Mouse (Mus musculus): ENCODE measurements around the gene Supt7l. TPM values are rescaled to one million over a fixed set of nuclear protein-coding genes. Genes with fewer than 3 reads are reported as not detected.

Gene Supt7l
- total RNA-seq, 1 experiment from 2014 or later = 29.2 TPM

DNA sequence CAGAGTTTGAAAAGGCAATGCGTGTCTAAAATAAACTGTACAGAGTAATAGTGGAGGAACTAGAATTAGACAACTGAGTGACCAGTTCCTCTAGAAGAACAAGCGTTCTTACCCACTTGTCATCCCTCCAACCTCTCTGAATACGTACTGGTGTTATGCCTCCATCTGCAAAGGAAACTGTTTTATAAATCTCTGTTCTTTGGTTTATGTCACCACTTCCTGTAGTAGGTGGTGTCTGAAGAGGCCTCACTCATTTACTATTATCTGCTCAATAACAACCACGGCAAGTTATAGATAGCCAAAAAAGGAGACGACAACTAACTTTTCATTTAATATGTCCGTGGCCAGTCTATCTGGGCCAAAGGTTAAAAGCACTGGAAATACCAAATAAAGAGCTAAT is 7.1 kb downstream of the Supt7l start:
- no peak for ATAC-seq (replicated peaks in 1 of 2; ENCODE audit: insufficient read depth in 1 of 2, low FRiP score in 2 of 2, low TSS enrichment in 1 of 2, low read depth in 1 of 2, poor library complexity in 2 of 2, severe bottlenecking in 2 of 2)

DNA sequence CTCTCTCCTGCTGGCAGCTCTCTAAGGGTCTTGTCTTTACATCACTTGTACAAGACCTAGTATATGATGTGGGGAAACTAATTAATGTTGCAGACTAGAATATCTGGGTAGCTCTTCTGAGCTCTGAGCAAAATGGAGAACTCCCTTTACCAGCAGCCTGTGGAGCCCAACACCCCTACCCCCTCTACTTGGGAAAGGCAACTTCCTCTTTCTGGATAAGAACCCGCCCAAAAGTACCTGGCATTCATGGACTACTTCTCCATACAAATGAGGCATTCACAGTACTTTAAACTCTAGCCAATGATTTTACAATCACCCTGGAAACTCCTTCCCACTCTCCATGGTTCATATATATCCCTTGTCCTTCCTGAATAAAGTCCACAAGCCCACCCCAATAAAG is 15.1 kb downstream of the Supt7l start:
- ATAC-seq (replicated peaks in 1 of 2; ENCODE audit: insufficient read depth in 1 of 2, low FRiP score in 2 of 2, low TSS enrichment in 1 of 2, low read depth in 1 of 2, poor library complexity in 2 of 2, severe bottlenecking in 2 of 2) = peak; percentile 77 to 80

DNA sequence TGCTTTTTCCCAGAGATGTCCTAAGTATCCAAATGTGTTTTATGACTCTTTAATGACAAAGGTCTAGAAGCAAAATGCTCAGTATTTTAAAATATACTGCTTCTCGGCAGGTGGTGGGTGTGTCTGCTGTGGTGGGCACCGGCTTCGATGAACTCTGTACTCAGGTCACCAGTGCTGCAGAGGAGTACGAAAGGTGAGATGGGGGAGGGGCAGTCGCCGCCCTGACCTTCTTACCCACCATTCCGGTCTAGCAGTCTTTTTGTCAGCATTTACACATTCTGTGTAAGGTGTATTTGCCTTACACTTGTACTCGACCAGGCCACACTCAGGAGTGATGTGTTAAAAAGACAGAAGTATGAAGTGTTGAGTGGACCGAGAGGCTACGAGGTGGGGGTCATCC is 22.8 kb downstream of the Supt7l start:
- no peak for ATAC-seq (replicated peaks in 1 of 2; ENCODE audit: insufficient read depth in 1 of 2, low FRiP score in 2 of 2, low TSS enrichment in 1 of 2, low read depth in 1 of 2, poor library complexity in 2 of 2, severe bottlenecking in 2 of 2)

- peak; percentile 100 for ATAC-seq (replicated peaks in 1 of 2; ENCODE audit: insufficient read depth in 1 of 2, low FRiP score in 2 of 2, low TSS enrichment in 1 of 2, low read depth in 1 of 2, poor library complexity in 2 of 2, severe bottlenecking in 2 of 2)
Measured at GRCm38 (mm10) chr5:31494513-31495297, 32.9 kb downstream of the Supt7l start, which contains the start of gene Gpn1. Gene Gpn1 (plus strand): TSS chr5:31494741.

DNA sequence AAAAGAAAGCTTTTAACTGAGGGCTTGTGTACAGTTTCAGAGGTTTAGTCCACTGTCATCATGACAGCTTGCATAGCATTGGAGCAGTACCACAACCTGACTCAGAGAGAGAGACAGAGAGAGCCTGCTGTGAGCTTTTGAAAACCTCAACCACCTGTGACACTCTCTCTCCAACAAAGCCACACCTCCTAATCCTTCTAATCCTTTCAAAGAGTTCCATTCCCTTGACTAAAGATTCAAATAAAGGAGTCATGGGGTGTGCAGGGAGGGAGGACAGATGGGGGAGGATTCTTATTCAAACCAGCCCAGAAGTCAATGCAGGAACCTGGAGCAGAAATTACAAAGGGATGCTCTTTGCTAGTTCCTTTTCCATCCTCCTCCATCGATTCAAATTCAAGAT is 35.6 kb downstream of the Supt7l start:
- no peak for ATAC-seq (replicated peaks in 1 of 2; ENCODE audit: insufficient read depth in 1 of 2, low FRiP score in 2 of 2, low TSS enrichment in 1 of 2, low read depth in 1 of 2, poor library complexity in 2 of 2, severe bottlenecking in 2 of 2)

DNA sequence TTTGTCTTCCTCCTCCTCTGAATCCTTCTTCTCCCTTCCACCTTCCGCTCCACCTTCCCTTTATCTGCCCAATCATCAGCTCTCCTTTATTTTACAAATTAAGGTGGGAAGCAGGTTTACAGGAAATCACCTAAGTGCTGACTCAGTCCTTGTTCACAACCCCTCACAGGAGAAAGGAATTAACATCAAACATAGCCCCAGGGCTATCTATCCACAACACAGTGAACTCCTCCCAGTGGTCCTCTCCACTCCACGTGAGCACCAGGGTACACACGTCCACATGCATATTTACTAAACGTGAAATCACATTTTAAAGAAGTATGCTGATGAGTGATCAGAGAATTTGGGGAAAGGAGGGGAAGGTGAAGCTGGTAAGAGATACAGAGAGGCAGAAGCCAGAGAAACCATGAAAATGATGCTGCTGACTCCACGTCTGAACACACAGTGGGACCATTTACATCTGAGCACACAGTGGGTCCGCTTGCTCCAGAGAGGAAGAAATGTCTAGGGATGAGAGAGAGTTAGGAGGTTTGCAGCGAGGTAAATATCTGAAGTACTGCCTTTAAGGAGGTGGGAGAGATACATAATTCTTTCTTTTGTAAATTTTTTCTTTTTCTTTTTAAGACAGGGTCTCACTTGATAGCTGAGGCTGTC is 38.4 kb downstream of the Supt7l start:
- ATAC-seq (replicated peaks in 1 of 2; ENCODE audit: insufficient read depth in 1 of 2, low FRiP score in 2 of 2, low TSS enrichment in 1 of 2, low read depth in 1 of 2, poor library complexity in 2 of 2, severe bottlenecking in 2 of 2) = no peak

DNA sequence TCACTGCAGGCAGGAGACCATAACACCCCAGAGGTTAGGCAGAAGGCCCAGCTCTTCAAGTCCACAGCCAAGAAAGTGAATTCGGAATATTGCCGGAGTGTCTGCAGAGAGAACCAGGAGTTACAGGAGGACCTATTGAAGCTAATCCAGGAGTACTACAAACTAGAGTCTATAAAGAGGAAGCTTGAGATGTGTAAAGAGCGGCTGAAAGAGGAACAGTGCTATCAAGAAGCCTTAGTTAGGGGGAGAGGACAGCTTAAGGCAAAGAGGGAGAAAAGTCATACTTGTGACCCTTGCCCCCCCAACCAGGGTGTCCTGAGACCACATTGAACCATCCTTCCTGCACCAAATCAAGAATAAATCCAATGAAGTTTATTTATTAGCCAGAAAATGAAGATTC is 39.7 kb downstream of the Supt7l start:
- ATAC-seq (replicated peaks in 1 of 2; ENCODE audit: insufficient read depth in 1 of 2, low FRiP score in 2 of 2, low TSS enrichment in 1 of 2, low read depth in 1 of 2, poor library complexity in 2 of 2, severe bottlenecking in 2 of 2) = peak in 1 of 2 experiments; percentile 42; a peak in 1 of 4 replicates

DNA sequence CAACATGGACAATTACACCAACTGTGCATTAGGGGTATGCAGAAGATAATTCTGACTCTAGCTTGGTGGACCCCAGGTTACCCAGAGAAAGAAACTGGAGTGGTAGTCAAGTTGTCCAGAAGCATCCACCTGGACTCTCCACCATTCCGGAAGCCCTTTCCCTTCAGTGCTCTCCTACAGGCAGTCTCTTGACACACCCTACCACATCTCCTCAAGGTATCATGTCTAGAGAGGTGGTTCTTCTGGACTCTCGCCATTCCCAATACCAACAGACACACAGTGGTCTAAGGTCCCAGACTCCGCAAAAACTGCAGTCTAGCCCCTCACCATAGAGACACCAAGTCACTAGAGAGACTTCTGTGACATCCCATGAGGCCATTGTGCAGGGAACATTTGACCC is 42.2 kb downstream of the Supt7l start, which contains the start of gene 4930548H24Rik:
Gene 4930548H24Rik (plus strand): TSS at position 301 of the 400 bp plus-strand sequence.
- no peak for ATAC-seq (replicated peaks in 1 of 2; ENCODE audit: insufficient read depth in 1 of 2, low FRiP score in 2 of 2, low TSS enrichment in 1 of 2, low read depth in 1 of 2, poor library complexity in 2 of 2, severe bottlenecking in 2 of 2)

GRCm38 (mm10) chr5:31480536-31480935 is 47.1 kb downstream of the Supt7l start:
- no peak for ATAC-seq (replicated peaks in 1 of 2; ENCODE audit: insufficient read depth in 1 of 2, low FRiP score in 2 of 2, low TSS enrichment in 1 of 2, low read depth in 1 of 2, poor library complexity in 2 of 2, severe bottlenecking in 2 of 2)

DNA sequence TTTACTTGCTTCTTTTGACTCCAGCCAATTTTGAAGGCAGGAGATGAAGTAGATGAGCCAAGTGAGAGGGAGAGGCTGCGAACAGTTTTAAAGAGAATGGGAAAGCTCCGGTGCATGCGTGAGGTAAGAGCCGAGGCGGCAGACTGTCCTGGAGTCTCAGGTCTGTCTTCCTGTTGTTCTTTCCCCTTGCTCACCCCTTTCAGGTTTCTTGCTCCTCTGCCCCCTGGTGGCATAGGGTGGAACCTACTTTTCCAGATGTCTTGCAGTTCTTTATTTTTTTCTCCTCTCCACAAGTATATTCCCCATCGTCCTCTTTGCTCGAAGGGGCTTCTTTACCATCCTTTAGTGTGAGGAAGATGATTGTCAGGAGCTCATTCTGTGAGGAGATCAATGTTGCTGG is 57.3 kb downstream of the Supt7l start:
- ATAC-seq (replicated peaks in 1 of 2; ENCODE audit: insufficient read depth in 1 of 2, low FRiP score in 2 of 2, low TSS enrichment in 1 of 2, low read depth in 1 of 2, poor library complexity in 2 of 2, severe bottlenecking in 2 of 2) = peak in 1 of 2 experiments; percentile 18; a peak in 1 of 4 replicates

- ATAC-seq (replicated peaks in 1 of 2; ENCODE audit: insufficient read depth in 1 of 2, low FRiP score in 2 of 2, low TSS enrichment in 1 of 2, low read depth in 1 of 2, poor library complexity in 2 of 2, severe bottlenecking in 2 of 2) = no peak
Measured at GRCm38 (mm10) chr5:31469711-31470110, 57.9 kb downstream of the Supt7l start.

GRCm38 (mm10) chr5:31467798-31468197 is 59.8 kb downstream of the Supt7l start:
- peak; percentile 75 to 90 for ATAC-seq (replicated peaks in 1 of 2; ENCODE audit: insufficient read depth in 1 of 2, low FRiP score in 2 of 2, low TSS enrichment in 1 of 2, low read depth in 1 of 2, poor library complexity in 2 of 2, severe bottlenecking in 2 of 2)

Other genes starting within 250 kb of the Supt7l start
- 27.6 and 67.0 TPM in 2 replicates for gene Ift172, start 236.7 kb downstream of the Supt7l start, total RNA-seq (2017)
- gene Fndc4, start 231.7 kb downstream of the Supt7l start, total RNA-seq (2017) = 1.6 and 2.6 TPM in 2 replicates
- 0.65 TPM in 1 of 2 replicates, not detected in the other for gene Gckr, start 230.4 kb downstream of the Supt7l start, total RNA-seq (2017)
- 45.8 and 85.6 TPM in 2 replicates for gene Zfp512, start 75.4 kb downstream of the Supt7l start, total RNA-seq (2017)
- gene 4930548H24Rik, start 42.1 kb downstream of the Supt7l start, total RNA-seq (2017) = 1.1 TPM in 1 of 2 replicates, not detected in the other
- 26.0 and 49.4 TPM in 2 replicates for gene Gpn1, start 33.1 kb downstream of the Supt7l start, total RNA-seq (2017)
- gene Slc4a1ap, start 812 bp downstream of the Supt7l start, total RNA-seq (2017) = 43.1 and 71.3 TPM in 2 replicates
- gene Mrpl33, start 69.1 kb upstream of the Supt7l start, total RNA-seq (2017) = 92.9 and 149 TPM in 2 replicates
- 7.3 and 17.4 TPM in 2 replicates for gene Rbks, start 169.8 kb upstream of the Supt7l start, total RNA-seq (2017)
- gene Babam2, start 169.9 kb upstream of the Supt7l start, total RNA-seq (2017) = 36.1 and 41.7 TPM in 2 replicates

Measured in hematopoietic stem cell, adult 5-6 weeks (primary cell).